Mouse (Mus musculus) lung, embryonic 14.5 days (tissue): ENCODE results near the gene Hand1. TPM values are rescaled to one million over a fixed set of nuclear protein-coding genes. Genes with fewer than 3 reads are reported as not detected.
A peak's percentile ranks its signal among the peaks of the same experiment; 100 is the strongest.

Experiments
- ATAC-seq: fragments of 200-750 bp; cut with Nextera tagmentation; 2 replicates; pipeline ENCODE4 v1.8.0; 2017; ENCODE audit warnings: mild to moderate bottlenecking, moderate TSS enrichment, moderate library complexity; ENCODE audit not compliant: insufficient read depth
- DNase-seq: peaks from one replicate; pipeline ENCODE4 v3.0.0-alpha.2; 2015
- H3K27ac ChIP-seq: fragments of 300-500 bp; sonication (generic); 2 replicates; pipeline ENCODE4 v1.5.1; 2014; ENCODE audit warnings: low read depth, mild to moderate bottlenecking, moderate library complexity
- H3K27me3 ChIP-seq: fragments of 300-500 bp; sonication (generic); 2 replicates; pipeline ENCODE4 v1.6.1; 2014; ENCODE audit warnings: low read length, control low read depth; ENCODE audit not compliant: insufficient read depth
- H3K36me3 ChIP-seq: fragments of 300-500 bp; sonication (generic); 2 replicates; pipeline ENCODE4 v1.6.1; 2014; ENCODE audit warnings: control low read depth; ENCODE audit not compliant: insufficient read depth
- H3K4me1 ChIP-seq: fragments of 300-500 bp; sonication (generic); 2 replicates; pipeline ENCODE4 v1.6.1; 2014; ENCODE audit warnings: antibody characterized with exemption, control low read depth; ENCODE audit not compliant: insufficient read depth
- H3K4me2 ChIP-seq: fragments of 300-500 bp; sonication (generic); 2 replicates; pipeline ENCODE4 v1.6.1; 2014; ENCODE audit warnings: mild to moderate bottlenecking
- H3K4me3 ChIP-seq: fragments of 300-500 bp; sonication (generic); 2 replicates; pipeline ENCODE4 v1.5.1; 2014; ENCODE audit warnings: low read depth, low read length
- H3K9ac ChIP-seq: fragments of 300-500 bp; sonication (generic); 2 replicates; pipeline ENCODE4 v1.6.1; 2014
- H3K9me3 ChIP-seq: fragments of 300-500 bp; sonication (generic); 2 replicates; pipeline ENCODE4 v1.6.1; 2016; ENCODE audit warnings: low read depth, low read length, control low read depth
- CTCF ChIP-seq: IDR thresholded peaks from 2 replicates; pipeline ENCODE4 v1.5.1; 2016; ENCODE audit warnings: antibody characterized with exemption, low read depth
- WGBS: fragments of 180-500 bp; shearing (Covaris S2); extraction: QIAGEN DNeasy Blood & Tissue Kit; methylation state at CpG from one replicate; pipeline ENCODE4 v1.1.7; 2014; 5-methylcytosine and 5-hydroxymethylcytosine counted together
- polyA plus RNA-seq: library from polyadenylated mRNA; unstranded; fragments of >200 nt; fragmentation: Nextera tagmentation; extraction: Ambion mirVana; gene quantifications from 2 replicates; pipeline ENCODE4 v1.2.1, GENCODE M21; 2014

The Hand1 gene
- polyA plus RNA-seq, 1 experiment from 2014 or later = not detected

DNA sequence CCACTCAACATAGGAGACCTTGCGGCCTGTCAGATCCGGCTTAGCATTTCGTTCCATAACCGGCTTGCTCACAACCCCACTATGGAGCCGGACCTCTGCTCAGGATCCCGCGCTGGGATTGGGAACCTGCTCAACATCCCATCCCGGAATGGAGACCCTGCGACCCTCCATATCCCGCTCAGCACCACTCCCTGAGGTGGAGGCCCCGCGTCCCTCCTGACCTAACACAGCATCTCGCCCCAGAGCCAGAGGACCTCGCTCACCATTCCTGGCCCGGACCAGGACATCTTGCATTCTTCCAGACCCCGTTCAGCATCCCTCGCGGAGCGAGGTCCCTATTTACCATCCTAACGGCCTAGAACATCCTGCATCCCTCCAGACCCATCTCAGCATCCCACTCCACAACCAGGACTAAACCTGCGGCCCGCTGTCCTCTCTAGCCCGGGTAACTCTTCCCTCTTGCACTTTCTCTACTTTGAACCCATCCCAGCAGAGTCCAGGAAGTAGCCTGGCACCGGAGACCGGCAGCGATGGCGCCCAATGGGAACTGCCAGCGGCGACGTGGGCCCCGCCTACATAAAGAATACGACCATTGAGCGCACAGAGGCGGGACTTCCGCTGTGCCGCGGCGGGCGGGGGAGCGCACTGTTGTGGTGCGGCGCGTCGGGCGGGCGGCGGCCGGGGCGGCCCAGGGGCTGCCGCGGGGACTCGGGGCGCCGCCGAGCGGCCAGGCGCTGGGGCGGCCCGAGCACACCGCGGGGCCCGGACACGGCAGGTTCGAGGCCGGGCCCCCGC, 31.4 kb downstream of the Hand1 start, which contains the start of gene Sap30l:
Gene Sap30l (plus strand): TSS at position 667 of the 795 bp plus-strand sequence.
- Histone ChIP-seq H3K27ac (peak within 1 kb of the TSS; percentile 65), H3K36me3 (0 out of 2 replicates have a peak, but pooled peaks cover under 1% of the 10 kb centered on the region), H3K9me3 (no peaks in the 10 kb centered on the region), H3K9ac (peak within 1 kb of the TSS; percentile 83), H3K4me3 (peak within 1 kb of the TSS; percentile 92), H3K4me2 (peak within 1 kb of the TSS; percentile 95), H3K4me1 (peaks cover 10% of the 10 kb centered on the region), H3K27me3 (no peaks in the 10 kb centered on the region)
- DNase-seq = peak; percentile 99
- under 1% methylated on average over 63 of the region's 66 CpGs for WGBS
- ATAC-seq = peak; percentile 97
- no peak for TF ChIP-seq CTCF

DNA sequence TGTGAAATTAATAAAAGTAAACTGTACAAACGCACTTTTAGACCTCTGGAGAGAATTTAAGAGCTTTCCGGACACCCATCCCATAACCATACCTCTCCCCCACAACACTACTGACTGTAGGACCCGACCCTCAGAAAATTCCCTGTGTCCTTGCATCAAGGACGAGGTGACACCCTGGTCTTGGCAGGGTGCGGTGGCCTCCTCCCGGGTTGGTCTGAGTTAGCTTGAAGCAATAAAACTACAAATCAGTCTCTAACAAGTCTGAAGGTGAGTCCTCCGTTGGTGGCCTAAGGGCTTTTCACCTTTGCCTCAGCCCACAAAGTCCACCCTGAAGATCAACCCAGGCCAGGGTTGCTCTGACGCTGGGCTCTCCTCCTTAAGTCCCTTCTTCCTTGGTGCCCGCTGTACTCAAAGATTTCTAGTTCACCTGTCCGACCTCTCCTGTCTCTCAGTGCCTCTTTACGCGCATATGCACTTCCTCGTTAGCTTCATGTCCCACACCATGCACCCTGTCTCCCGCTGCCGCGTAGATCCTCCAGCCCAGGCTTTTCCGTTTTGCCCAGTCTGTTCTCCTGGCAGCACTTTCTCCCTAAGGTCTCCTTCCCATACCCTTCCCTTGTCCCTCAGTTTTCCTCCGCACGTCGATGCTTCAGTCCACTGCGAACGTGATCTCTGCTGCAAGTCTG, 32.2 kb downstream of the Hand1 start:
- no peak for DNase-seq
- no peaks in the 10 kb centered on the region for H3K36me3 ChIP-seq
- whole genome bisulfite sequencing = 15% methylated on average over 22 of the region's 22 CpGs
- H3K4me1 ChIP-seq = peaks cover 10% of the 10 kb centered on the region
- H3K4me3 ChIP-seq = peak overlapping the region; percentile 92
- H3K4me2 ChIP-seq = peak overlapping the region; percentile 95
- no peaks in the 10 kb centered on the region for H3K27me3 ChIP-seq
- TF ChIP-seq CTCF = no peak
- 0 out of 2 replicates have a peak overlapping the region, but pooled peaks have one; percentile 65 for H3K27ac ChIP-seq
- no peaks in the 10 kb centered on the region for H3K9me3 ChIP-seq
- H3K9ac ChIP-seq = peak overlapping the region; percentile 83
- no peak for ATAC-seq

DNA sequence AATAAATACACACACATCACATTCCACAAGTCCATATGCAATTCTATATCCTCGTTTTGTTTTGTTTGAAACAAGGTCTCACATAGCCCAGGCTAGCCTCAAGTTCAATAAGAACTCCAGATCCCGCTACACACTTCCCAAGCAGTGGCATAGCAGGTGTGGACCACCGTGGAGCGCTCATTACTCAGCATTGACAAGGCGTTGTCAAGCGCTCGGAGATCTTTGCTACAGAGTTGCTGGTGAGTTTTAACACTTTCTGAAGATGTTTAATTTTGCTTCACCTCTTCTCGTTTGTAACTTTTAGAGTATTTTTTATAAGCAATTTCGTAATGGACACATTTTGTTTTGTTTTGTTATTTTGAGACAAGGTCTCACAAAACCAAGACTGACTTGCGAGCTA, 33.2 kb downstream of the Hand1 start:
- H3K4me2 ChIP-seq = no peak overlapping the region
- no peaks in the 10 kb centered on the region for H3K27me3 ChIP-seq
- DNase-seq (no peak), ATAC-seq (no peak)
- H3K4me3 ChIP-seq = no peak overlapping the region
- no peaks in the 10 kb centered on the region for H3K9me3 ChIP-seq
- H3K4me1 ChIP-seq = peaks cover 10% of the 10 kb centered on the region
- H3K27ac ChIP-seq = no peak overlapping the region
- TF ChIP-seq CTCF = no peak
- H3K9ac ChIP-seq = no peak overlapping the region
- WGBS = 69% methylated on average over 10 of the region's 10 CpGs
- H3K36me3 ChIP-seq = no peaks in the 10 kb centered on the region

DNA sequence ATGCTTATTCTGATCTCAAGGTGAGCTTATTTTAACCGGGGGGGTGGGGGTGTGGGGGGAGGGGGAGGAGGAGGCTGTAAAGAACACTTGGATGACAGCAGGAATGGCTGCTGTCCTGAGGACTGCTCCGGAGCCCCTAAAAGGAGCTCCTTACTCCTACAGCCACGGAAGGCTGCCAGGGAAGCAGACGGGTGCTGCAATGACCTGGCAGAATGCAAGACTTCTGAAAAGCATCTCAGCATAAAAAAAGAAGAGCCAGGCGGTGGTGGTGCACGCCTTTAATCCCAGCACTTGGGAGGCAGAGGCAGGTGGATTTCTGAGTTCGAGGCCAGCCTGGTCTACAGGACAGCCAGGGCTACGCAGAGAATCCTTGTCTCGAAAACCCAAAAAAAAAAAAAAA, 34.8 kb downstream of the Hand1 start:
- ATAC-seq = no peak
- no peak overlapping the region for H3K4me3 ChIP-seq
- no peak overlapping the region for H3K4me2 ChIP-seq
- no peaks in the 10 kb centered on the region for H3K27me3 ChIP-seq
- H3K36me3 ChIP-seq = no peaks in the 10 kb centered on the region
- WGBS = 69% methylated on average over 9 of the region's 9 CpGs
- TF ChIP-seq CTCF = no peak
- H3K4me1 ChIP-seq = peaks cover 7% of the 10 kb centered on the region
- H3K9me3 ChIP-seq = no peaks in the 10 kb centered on the region
- DNase-seq = no peak
- H3K27ac ChIP-seq = no peak overlapping the region
- no peak overlapping the region for H3K9ac ChIP-seq

DNA sequence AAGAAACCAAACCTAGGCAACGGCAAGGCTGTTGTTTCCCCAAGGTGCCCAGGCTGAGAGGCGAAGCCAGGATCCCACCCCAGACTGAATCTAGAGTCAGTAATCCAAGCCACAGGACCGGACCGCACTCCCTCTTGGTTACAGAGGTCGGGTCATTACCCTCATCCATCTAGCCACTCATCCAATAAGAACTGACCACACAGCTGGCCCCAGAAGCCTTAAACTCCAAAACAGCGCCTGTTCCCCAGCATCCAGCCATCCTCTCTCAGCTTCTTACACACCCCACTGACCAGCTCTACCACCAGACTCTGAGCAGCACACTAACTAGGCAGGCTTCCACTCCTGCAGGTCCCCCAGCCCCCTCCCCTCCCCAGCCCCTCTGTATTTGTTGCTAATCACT, 37.5 kb downstream of the Hand1 start:
- TF ChIP-seq CTCF = no peak
- 40% methylated on average over 6 of the region's 6 CpGs for WGBS
- Histone ChIP-seq H3K9me3 (no peaks in the 10 kb centered on the region), H3K27me3 (no peaks in the 10 kb centered on the region), H3K36me3 (no peaks in the 10 kb centered on the region), H3K9ac (no peak overlapping the region), H3K4me1 (peaks cover under 1% of the 10 kb centered on the region; the same call in 1 of the 2 replicates), H3K4me2 (no peak overlapping the region), H3K4me3 (no peak overlapping the region), H3K27ac (no peak overlapping the region)
- ATAC-seq (no peak), DNase-seq (no peak)

DNA sequence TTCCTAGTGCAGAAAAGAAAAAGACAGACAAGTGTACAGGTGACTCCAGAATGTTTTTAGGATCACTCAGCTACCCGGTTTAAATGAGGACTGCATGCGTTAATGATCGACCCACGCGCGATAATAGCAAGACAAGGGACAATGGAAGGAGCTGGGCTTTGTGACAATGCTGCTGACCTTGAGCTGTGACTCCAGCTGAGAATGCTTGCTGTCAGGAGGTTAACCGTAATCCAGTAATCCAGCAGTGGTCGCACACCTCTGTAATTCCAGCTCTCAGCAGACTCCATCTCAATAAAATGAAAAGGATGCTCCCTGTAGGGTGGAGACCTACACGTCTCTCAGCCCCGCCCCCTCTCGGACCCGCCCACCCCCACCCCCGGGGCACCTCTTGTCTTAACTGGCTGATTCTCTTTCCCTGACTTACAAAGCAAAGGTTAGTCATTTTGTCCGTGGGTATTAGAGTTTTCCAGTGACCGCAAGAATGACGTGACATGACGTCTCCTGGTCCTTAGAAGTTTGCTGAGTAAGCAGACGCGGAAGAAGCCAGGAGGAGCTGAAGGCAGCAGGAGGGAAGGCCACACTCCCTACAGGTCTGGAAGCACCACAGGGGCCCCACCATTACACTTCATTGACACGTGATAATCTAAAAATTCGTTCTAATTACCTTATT, 41.6 kb downstream of the Hand1 start:
- Histone ChIP-seq H3K27me3 (no peaks in the 10 kb centered on the region), H3K4me3 (no peak overlapping the region), H3K9me3 (no peaks in the 10 kb centered on the region), H3K9ac (no peak overlapping the region), H3K4me1 (no peaks in the 10 kb centered on the region), H3K27ac (no peak overlapping the region), H3K4me2 (0 out of 2 replicates have a peak overlapping the region, but pooled peaks have one; percentile 4), H3K36me3 (no peaks in the 10 kb centered on the region)
- 32% methylated on average over 21 of the region's 21 CpGs for WGBS
- DNase-seq (no peak), ATAC-seq (no peak)
- no peak for TF ChIP-seq CTCF

DNA sequence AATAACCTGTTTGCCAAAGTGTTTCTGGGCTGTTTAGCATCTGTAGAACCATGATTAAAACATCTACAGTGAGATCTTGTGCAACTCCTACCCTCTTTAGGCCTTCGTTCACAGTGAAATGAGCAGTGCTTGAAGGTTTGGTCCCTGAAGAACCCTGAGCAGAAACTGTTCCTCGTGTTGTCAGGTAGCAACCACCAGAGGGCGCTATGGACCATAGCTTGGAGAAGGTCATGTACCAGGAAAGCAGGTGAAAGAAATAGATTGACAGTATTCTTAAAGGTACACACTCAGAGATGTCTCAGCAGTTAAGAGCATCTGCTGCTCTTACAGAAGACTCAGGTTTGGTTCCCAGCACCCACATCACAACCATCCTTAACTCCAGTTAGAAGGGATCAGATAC, 44.7 kb downstream of the Hand1 start:
- no peak overlapping the region for H3K9ac ChIP-seq
- peak; percentile 71 for TF ChIP-seq CTCF
- H3K27me3 ChIP-seq = no peaks in the 10 kb centered on the region
- DNase-seq (peak; percentile 51), ATAC-seq (no peak)
- no peaks in the 10 kb centered on the region for H3K4me1 ChIP-seq
- no peaks in the 10 kb centered on the region for H3K36me3 ChIP-seq
- H3K9me3 ChIP-seq = no peaks in the 10 kb centered on the region
- no peak overlapping the region for H3K27ac ChIP-seq
- WGBS = 35% methylated on average over 3 of the region's 3 CpGs
- H3K4me2 ChIP-seq = no peak overlapping the region
- H3K4me3 ChIP-seq = no peak overlapping the region
